Comparison of ENCODE assay signal across 25 mouse cellular contexts in the genomic region with DNA sequence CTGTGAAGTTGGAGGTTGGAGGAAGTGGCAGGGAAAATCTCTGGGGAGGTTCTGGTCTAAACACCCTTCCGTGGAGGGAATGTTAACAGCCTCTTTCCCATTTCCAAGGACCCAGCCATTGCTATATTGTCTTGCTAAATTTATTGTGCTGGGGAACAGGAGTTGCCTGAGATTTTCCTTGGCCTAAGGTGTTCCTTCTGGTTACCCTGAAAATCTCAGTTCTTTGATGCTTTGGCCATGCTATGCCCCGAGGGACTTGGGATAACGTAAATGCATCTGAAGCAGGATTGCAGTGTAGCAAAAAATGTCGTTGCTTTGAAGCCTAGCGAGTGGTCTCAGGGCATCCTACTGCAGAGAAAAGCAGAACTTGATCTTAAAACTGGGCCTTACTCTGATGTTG.
"Had no signal": no experiment of that assay in that cellular context is flagged by ENCODE, and none has a peak within 500 bp of the region (broad histone marks: within the 10 kb centered on the region; RNA-seq: fewer than 3 reads in every experiment).

No protein-coding gene starts in this region.

- H3K4me2 ChIP-seq: heart, embryonic 11.5 days; heart, embryonic 13.5 days; heart, embryonic 15.5 days; hindbrain, embryonic 13.5 days; hindbrain, embryonic 15.5 days; kidney, embryonic 15.5 days; limb, embryonic 13.5 days; limb, embryonic 15.5 days; liver, embryonic 13.5 days had no signal

- H3K4me1 ChIP-seq: heart, embryonic 15.5 days; hindbrain, embryonic 13.5 days; kidney, embryonic 15.5 days; limb, embryonic 13.5 days; limb, embryonic 15.5 days; liver, embryonic 13.5 days had no signal

- ATAC-seq: hindbrain, postnatal 0 days; intestine, embryonic 16.5 days had no signal

- H3K27ac ChIP-seq: heart, adult 2 months; heart, embryonic 13.5 days; heart, embryonic 15.5 days; hindbrain, embryonic 13.5 days; hindbrain, embryonic 15.5 days; hindbrain, postnatal 0 days; kidney, embryonic 15.5 days; kidney, postnatal 0 days; limb, embryonic 13.5 days; limb, embryonic 15.5 days; liver, embryonic 13.5 days had no signal

- H3K36me3 ChIP-seq: heart, embryonic 15.5 days; hindbrain, embryonic 15.5 days; limb, embryonic 15.5 days; liver, embryonic 13.5 days had no signal

- DNase-seq: gastrocnemius, postnatal 14 days; gastrocnemius, postnatal 36 days; heart, adult 11 months; heart, adult 2 months; heart, postnatal 36 days; kidney, adult 11 months; kidney, adult 2 months; kidney, adult 9 months; kidney, postnatal 14 days; kidney, postnatal 36 days; layer of hippocampus, adult 9-11 months; layer of hippocampus, postnatal 36 days; left cerebral cortex, postnatal 4 days; liver, embryonic 13.5 days had no signal

- H3K9me3 ChIP-seq: heart, embryonic 13.5 days; heart, embryonic 15.5 days; hindbrain, embryonic 13.5 days; hindbrain, embryonic 15.5 days; kidney, embryonic 15.5 days; limb, embryonic 15.5 days; liver, embryonic 13.5 days had no signal

- H3K4me3 ChIP-seq: heart, adult 2 months; heart, embryonic 13.5 days; heart, embryonic 15.5 days; hindbrain, embryonic 13.5 days; hindbrain, embryonic 15.5 days; kidney, embryonic 15.5 days; limb, embryonic 13.5 days; limb, embryonic 15.5 days; liver, embryonic 13.5 days had no signal

- H3K9ac ChIP-seq: heart, embryonic 13.5 days; heart, embryonic 15.5 days; hindbrain, embryonic 13.5 days; hindbrain, embryonic 15.5 days; kidney, embryonic 15.5 days; limb, embryonic 13.5 days; limb, embryonic 15.5 days; liver, embryonic 13.5 days had no signal

- H3K27me3 ChIP-seq: heart, embryonic 13.5 days; heart, embryonic 15.5 days; hindbrain, embryonic 13.5 days; hindbrain, embryonic 15.5 days; kidney, embryonic 15.5 days; limb, embryonic 13.5 days; limb, embryonic 15.5 days; liver, embryonic 13.5 days had no signal
